Mouse (Mus musculus): ENCODE measurements around the gene Mthfd1l. TPM values are rescaled to one million over a fixed set of nuclear protein-coding genes. Genes with fewer than 3 reads are reported as not detected.
A peak's percentile ranks its signal among the peaks of the same experiment; 100 is the strongest.

The Mthfd1l gene
- polyA plus RNA-seq, 1 experiment from 2014 or later: 13.7 TPM

DNA sequence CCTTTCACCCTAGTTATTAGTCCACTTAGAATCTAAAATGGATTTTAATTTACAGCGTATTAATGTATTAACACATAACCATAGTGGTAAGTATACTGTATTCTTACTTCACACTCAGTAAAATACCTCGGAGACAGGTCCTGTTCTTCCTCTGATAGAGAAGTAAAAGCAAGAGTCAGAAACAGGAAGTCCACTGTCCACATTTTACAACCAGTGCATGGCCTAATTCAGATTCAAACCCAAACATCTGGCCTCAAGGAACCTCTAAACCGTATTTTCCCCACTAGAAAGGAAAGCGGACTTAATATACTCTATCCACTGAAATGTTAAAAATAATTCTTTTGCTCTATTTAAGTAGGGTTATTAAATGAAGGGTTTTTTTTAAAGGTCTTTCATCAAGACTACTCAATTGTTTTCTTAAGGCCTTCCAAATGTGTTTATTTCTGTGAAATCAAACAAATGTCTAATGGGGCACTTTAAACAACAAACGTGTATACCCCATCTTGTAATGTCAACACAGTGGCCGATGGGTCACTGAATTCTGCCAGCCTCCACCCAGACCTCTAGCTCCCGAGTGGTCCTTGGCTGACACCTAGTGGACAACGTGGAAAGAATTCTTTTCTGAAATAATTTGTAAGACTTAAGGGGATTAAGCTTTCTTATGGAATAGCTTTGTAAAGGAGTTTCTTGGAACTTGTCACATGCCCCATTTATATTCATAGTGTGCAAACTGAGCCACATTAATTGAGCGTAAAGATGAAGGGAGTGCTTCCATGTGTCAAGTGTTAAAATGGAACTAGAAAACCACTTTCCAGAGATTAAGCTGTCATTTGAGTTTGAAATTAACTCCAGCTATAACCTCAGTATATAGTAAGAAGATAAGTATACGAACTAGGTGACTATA lies 29.2 kb upstream of the Mthfd1l start:
- Histone ChIP-seq H3K9me3 (0 out of 2 replicates have a peak, but pooled peaks cover 4% of the 10 kb centered on the region), H3K27ac (no peak overlapping the region), H3K4me1 (replicated peaks) (peaks cover 19% of the 10 kb centered on the region), H3K4me2 (no peak overlapping the region), H3K27me3 (no peaks in the 10 kb centered on the region; the same call in 1 of the 2 replicates), H3K9ac (replicated peaks) (no peak overlapping the region), H3K36me3 (peaks cover 18% of the 10 kb centered on the region; the same call in 1 of the 2 replicates), H3K4me3 (replicated peaks) (no peak overlapping the region)
- ATAC-seq (ENCODE audit: insufficient number of reproducible peaks, insufficient read depth, low FRiP score, low TSS enrichment, low read depth): no peak
- WGBS: 29% methylated on average over 10 of the region's 10 CpGs

DNA sequence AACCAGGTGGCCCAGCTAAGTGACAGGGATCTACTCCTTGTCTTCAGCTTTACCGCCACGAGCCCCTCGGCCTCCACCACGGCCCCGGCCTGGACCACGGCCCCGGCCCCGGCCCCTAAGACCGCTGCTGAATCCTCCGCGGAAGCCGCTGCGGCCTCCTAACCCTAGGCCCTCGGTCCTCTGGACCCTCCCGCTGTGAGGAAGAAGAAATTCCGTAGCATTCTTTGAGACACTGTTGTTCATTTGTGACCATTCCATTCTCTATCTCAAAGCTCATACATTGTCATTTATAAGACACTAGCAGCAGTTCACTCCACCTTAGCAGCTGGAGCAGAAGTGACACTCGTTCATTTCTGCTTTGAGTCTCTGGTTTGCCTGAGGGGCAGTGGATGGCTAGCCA lies 26.0 kb upstream of the Mthfd1l start:
- Histone ChIP-seq H3K27me3 (no peaks in the 10 kb centered on the region; the same call in 1 of the 2 replicates), H3K4me2 (no peak overlapping the region), H3K9me3 (no peaks in the 10 kb centered on the region), H3K9ac (replicated peaks) (no peak overlapping the region), H3K4me3 (replicated peaks) (no peak overlapping the region), H3K36me3 (peaks cover 20% of the 10 kb centered on the region; the same call in 1 of the 2 replicates), H3K27ac (no peak overlapping the region), H3K4me1 (replicated peaks) (peaks cover 7% of the 10 kb centered on the region)
- ATAC-seq (ENCODE audit: insufficient number of reproducible peaks, insufficient read depth, low FRiP score, low TSS enrichment, low read depth): no peak
- WGBS: 91% methylated on average over 17 of the region's 17 CpGs

DNA sequence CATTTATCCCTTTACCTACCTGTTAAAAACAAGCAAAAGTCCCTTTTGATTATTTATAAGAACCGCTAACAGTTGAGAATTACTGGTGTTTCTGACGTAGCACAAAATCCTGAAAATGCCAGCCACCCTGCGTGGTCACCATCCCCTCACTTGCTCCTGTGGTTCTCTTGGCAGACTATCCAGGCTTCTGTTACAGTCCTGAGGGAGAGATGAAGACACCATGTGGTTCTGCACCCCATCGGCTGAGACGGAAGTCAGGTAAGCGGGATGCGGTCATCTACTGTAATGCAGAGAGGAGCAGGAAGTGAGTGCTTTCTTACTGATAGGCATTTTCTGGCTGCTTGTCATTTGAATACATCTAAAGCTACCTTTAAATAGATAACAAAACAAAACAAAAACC lies 25.6 kb upstream of the Mthfd1l start:
- 93% methylated on average over 7 of the region's 7 CpGs for WGBS
- ATAC-seq (ENCODE audit: insufficient number of reproducible peaks, insufficient read depth, low FRiP score, low TSS enrichment, low read depth): no peak
- no peak overlapping the region for H3K4me3 ChIP-seq (replicated peaks)

DNA sequence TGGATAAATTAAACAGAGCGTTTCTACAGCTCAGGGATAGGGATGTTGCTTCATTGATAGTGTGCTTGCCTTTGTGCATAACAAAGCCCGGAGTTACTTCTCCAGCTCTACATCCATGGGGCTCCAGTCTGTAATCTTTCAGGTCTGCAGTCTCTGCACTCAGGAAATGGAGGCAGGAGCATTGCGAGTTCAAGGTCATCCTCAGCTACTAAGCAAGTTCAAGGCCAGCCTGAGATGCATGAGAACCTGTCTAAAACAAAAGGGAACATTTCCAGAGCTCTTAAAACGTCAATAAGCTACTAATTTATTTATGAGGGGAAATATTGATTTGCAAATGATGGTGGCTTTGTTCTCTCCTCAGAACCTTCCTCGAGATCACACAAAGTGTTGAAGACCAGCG lies 23.6 kb upstream of the Mthfd1l start:
- Histone ChIP-seq H3K4me2 (no peak overlapping the region), H3K9ac (replicated peaks) (no peak overlapping the region), H3K27me3 (no peaks in the 10 kb centered on the region; the same call in 1 of the 2 replicates), H3K27ac (no peak overlapping the region), H3K4me3 (replicated peaks) (no peak overlapping the region), H3K9me3 (no peaks in the 10 kb centered on the region), H3K36me3 (peaks cover 24% of the 10 kb centered on the region; the same call in 1 of the 2 replicates), H3K4me1 (replicated peaks) (no peaks in the 10 kb centered on the region)
- WGBS: 83% methylated on average over 6 of the region's 6 CpGs
- no peak for ATAC-seq (ENCODE audit: insufficient number of reproducible peaks, insufficient read depth, low FRiP score, low TSS enrichment, low read depth)

More for the DNA sequence above, 25.6 kb upstream of the Mthfd1l start:
- Histone ChIP-seq H3K36me3 (peaks cover 20% of the 10 kb centered on the region; the same call in 1 of the 2 replicates), H3K9me3 (no peaks in the 10 kb centered on the region), H3K27me3 (no peaks in the 10 kb centered on the region; the same call in 1 of the 2 replicates), H3K4me1 (replicated peaks) (peaks cover 3% of the 10 kb centered on the region; the same call in 1 of the 2 replicates), H3K4me2 (no peak overlapping the region), H3K27ac (no peak overlapping the region), H3K9ac (replicated peaks) (no peak overlapping the region)

DNA sequence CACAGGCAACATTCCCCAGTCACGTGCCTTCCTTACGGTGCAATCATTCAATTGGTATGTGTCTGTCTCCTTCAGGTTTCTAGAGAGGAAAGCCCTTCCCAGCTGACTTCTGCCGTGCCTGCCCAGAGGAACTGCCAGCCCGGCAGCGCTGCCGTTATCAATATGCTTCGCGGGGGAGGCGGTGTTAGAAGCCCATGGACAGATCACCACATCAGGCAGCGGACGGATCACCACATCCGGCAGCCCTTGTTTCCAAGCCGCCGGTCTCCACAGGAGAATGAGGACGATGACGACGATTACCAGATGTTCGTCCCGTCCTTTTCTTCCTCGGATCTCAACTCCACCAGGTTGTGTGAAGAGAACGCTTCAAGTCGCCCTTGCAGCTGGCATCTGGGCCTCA lies 16.4 kb upstream of the Mthfd1l start:
- no peak overlapping the region for H3K9ac ChIP-seq (replicated peaks)
- H3K27me3 ChIP-seq: no peaks in the 10 kb centered on the region
- 86% methylated on average over 22 of the region's 22 CpGs for WGBS
- H3K4me1 ChIP-seq (replicated peaks): no peaks in the 10 kb centered on the region
- H3K27ac ChIP-seq: no peak overlapping the region
- H3K4me3 ChIP-seq (replicated peaks): no peak overlapping the region
- H3K36me3 ChIP-seq: peaks cover 38% of the 10 kb centered on the region
- 0 out of 2 replicates have a peak, but pooled peaks cover 5% of the 10 kb centered on the region for H3K9me3 ChIP-seq
- H3K4me2 ChIP-seq: no peak overlapping the region
- no peak for ATAC-seq (ENCODE audit: insufficient number of reproducible peaks, insufficient read depth, low FRiP score, low TSS enrichment, low read depth)

DNA sequence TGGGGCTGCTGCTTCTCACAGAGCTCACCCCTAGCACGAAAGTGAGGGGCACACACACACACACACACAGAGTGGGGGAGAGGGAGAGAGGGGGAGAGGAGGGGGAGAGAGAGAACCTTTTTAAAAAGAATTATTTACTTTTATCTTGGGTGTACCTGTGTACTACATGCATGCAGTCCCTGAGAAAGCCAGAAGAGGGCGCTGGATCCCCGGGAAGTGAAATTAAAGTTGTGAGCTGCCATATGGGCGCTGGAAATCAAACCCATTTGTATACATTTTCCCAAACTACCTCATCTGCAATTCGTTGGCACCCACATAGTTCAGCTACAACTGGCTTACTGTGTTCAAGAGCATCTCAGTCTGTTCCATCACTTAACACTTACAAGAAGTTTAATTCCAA lies 14.3 kb upstream of the Mthfd1l start:
- no peaks in the 10 kb centered on the region for H3K4me1 ChIP-seq (replicated peaks)
- H3K36me3 ChIP-seq: peaks cover 42% of the 10 kb centered on the region
- H3K27ac ChIP-seq: no peak overlapping the region
- H3K4me3 ChIP-seq (replicated peaks): no peak overlapping the region
- no peaks in the 10 kb centered on the region for H3K27me3 ChIP-seq
- 77% methylated on average over 5 of the region's 5 CpGs for WGBS
- ATAC-seq (ENCODE audit: insufficient number of reproducible peaks, insufficient read depth, low FRiP score, low TSS enrichment, low read depth): no peak
- 0 out of 2 replicates have a peak, but pooled peaks cover 5% of the 10 kb centered on the region for H3K9me3 ChIP-seq
- H3K4me2 ChIP-seq: no peak overlapping the region
- H3K9ac ChIP-seq (replicated peaks): no peak overlapping the region

DNA sequence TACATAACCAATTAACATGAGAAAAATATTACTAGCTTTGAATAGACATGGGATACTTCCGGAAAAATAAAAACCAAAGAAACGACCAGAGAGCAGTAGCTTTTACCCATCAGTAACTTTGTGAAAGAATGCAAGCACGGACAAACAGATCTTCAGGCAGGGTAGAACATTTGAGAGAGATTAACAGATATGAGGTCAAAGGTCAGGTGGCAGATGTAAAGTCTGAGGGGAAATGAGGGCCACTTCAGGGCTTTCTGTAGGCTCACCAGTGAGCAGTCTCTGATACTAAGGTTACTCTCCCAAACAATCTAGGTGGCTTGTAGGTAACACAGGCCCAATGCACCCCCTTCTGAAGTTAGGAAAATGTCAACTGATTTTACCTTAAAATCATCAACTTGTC lies 3.9 kb upstream of the Mthfd1l start:
- no peaks in the 10 kb centered on the region for H3K27me3 ChIP-seq
- H3K27ac ChIP-seq: no peak overlapping the region
- 45% methylated on average over 3 of the region's 3 CpGs for WGBS
- no peak for ATAC-seq (ENCODE audit: insufficient number of reproducible peaks, insufficient read depth, low FRiP score, low TSS enrichment, low read depth)
- H3K9me3 ChIP-seq: no peaks in the 10 kb centered on the region
- H3K4me3 ChIP-seq (replicated peaks): no peak overlapping the region
- H3K36me3 ChIP-seq: peaks cover 18% of the 10 kb centered on the region
- no peak overlapping the region for H3K4me2 ChIP-seq
- 0 out of 2 replicates have a peak, but pooled peaks cover 4% of the 10 kb centered on the region for H3K4me1 ChIP-seq (replicated peaks)
- H3K9ac ChIP-seq (replicated peaks): no peak overlapping the region

DNA sequence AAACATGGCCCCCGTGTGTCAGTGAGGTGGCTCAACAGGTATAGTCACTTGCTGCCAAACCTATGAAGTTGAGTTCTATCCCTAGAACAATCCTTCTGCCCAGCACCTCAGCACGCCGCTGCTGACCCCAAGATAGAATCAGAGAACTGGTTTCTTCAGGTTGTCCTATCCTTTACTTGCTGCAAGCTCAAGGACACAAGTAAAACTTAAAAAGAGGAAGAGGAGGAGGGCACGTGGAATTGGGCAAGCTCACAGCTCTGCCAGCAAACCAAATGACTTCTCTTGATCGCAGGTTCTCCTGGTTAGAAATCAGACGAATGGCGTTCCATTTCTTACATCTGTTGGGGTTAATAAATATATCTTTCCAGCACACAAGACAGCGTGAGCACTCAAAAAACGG lies 681 bp upstream of the Mthfd1l start:
- Histone ChIP-seq H3K4me1 (replicated peaks) (peaks cover 31% of the 10 kb centered on the region), H3K36me3 (no peaks in the 10 kb centered on the region), H3K9ac (replicated peaks) (no peak overlapping the region), H3K9me3 (no peaks in the 10 kb centered on the region), H3K4me3 (replicated peaks) (no peak overlapping the region), H3K27me3 (no peaks in the 10 kb centered on the region), H3K4me2 (peak overlapping the region; percentile 90; the same call in 1 of the 2 replicates), H3K27ac (no peak overlapping the region)
- ATAC-seq (ENCODE audit: insufficient number of reproducible peaks, insufficient read depth, low FRiP score, low TSS enrichment, low read depth): no peak
- WGBS: 87% methylated on average over 9 of the region's 9 CpGs

DNA sequence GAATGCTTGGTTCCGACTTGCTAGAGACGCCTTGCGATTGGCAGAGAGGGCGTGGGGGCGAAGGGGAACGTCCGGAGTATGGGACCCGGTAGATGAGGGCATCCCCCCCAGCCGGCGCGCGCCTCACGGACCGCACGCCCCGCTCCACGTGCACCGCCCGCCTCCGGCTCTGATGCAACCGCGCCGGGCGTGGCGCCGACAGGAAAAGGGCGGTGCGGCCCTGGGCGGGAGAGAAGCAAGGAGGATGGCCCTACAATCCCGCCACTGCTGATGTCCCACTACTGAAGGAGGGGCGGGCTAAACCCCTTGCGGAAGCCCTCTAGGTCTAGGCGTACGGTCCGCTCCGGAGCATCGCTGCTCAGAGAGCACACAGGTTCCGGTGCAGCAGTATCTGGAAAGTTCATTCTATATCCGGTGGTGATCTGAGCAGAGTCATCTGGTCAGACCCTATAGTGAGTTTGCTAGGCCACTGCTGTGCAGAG lies 712 bp downstream of the Mthfd1l start:
- ATAC-seq (ENCODE audit: insufficient number of reproducible peaks, insufficient read depth, low FRiP score, low TSS enrichment, low read depth): peak; percentile 87

DNA sequence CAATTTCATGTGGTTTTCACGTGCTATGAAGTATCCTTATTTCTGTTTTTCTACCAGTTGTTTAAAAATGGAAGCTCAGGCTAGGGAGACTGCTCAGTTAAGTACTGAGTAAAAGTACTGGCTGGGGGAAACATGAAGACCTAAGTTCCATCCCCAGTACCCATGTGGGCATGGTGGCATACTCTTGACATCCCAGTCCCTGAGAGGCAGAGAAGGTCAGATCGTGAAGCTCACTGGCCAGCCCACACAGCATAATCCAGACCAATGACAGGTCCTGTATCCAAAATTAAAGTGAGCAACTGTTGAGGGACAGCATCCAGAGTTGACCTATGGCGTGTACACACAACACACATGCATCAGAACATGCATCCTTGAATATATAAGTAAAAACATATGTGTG lies 1.5 kb downstream of the Mthfd1l start:
- no peak overlapping the region for H3K27ac ChIP-seq
- H3K9ac ChIP-seq (replicated peaks): no peak overlapping the region
- no peaks in the 10 kb centered on the region for H3K27me3 ChIP-seq
- peaks cover 32% of the 10 kb centered on the region for H3K4me1 ChIP-seq (replicated peaks)
- no peak for ATAC-seq (ENCODE audit: insufficient number of reproducible peaks, insufficient read depth, low FRiP score, low TSS enrichment, low read depth)
- H3K36me3 ChIP-seq: peaks cover 11% of the 10 kb centered on the region
- peak overlapping the region; percentile 90 for H3K4me2 ChIP-seq
- 79% methylated on average over 3 of the region's 3 CpGs for WGBS
- no peaks in the 10 kb centered on the region for H3K9me3 ChIP-seq
- H3K4me3 ChIP-seq (replicated peaks): no peak overlapping the region

More for the DNA sequence above, 712 bp downstream of the Mthfd1l start:
- 1% methylated on average over 37 of the region's 39 CpGs for WGBS
- Histone ChIP-seq H3K4me1 (replicated peaks) (peaks cover 32% of the 10 kb centered on the region), H3K27me3 (no peaks in the 10 kb centered on the region), H3K36me3 (peaks cover 4% of the 10 kb centered on the region; the same call in 1 of the 2 replicates), H3K9ac (replicated peaks) (peak overlapping the region; percentile 83), H3K9me3 (no peaks in the 10 kb centered on the region), H3K4me2 (peak overlapping the region; percentile 90), H3K4me3 (replicated peaks) (peak overlapping the region; percentile 68), H3K27ac (peak overlapping the region; percentile 91)

DNA sequence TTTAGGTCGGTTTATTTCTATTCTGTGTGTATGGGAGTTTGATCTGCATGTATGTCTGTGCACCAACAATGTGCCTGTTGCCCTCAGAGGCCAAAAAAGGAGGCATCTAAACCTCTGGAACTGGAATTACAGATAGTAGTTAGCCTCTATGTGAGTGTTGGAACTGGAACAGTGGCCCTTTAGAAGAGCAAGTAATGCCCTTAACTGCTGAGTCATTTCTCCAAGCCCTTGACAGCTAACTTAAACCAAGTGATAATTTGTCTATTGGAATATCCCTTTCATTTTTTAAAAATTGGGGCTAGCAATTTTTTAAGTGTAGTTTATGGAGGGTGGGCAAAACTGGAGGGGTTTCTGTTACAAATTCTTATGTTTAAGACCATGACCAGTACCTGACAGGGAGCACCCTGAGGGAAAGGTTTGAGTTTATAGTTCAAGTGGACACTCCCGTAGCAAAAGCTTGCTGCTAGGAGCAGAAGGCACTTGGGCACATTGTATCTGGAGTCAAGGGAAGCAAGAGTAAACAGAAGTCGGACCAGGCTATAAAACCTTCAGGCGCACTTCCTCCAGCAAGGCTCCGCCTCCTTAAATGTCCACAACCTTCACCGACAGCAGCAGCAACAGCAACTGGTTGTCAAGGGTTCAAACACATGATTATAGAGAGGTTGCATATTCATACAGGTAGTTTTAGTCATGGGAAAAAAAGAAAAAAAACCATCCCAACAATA lies 3.1 kb downstream of the Mthfd1l start:
- no peak for ATAC-seq (ENCODE audit: insufficient number of reproducible peaks, insufficient read depth, low FRiP score, low TSS enrichment, low read depth)
- Histone ChIP-seq H3K36me3 (peaks cover 25% of the 10 kb centered on the region), H3K9me3 (peaks cover 3% of the 10 kb centered on the region; the same call in 1 of the 2 replicates), H3K4me1 (replicated peaks) (peaks cover 32% of the 10 kb centered on the region), H3K27me3 (no peaks in the 10 kb centered on the region), H3K4me2 (no peak overlapping the region), H3K4me3 (replicated peaks) (no peak overlapping the region), H3K9ac (replicated peaks) (no peak overlapping the region), H3K27ac (peak overlapping the region; percentile 1; the same call in 1 of the 2 replicates)
- 47% methylated on average over 6 of the region's 6 CpGs for WGBS

Measured in limb, embryonic 12.5 days (tissue).